Mouse (Mus musculus) B cell, adult 2 months (primary cell): ENCODE measurements around the gene Prrt1.

Experiments used
- DNase-seq, 2 experiments: peaks; one replicate each; pipeline ENCODE4 v3.0.0; 2022

Gene Prrt1

GRCm38 (mm10) chr17:34599891-34600290, 29.4 kb upstream of the Prrt1 start:
- DNase-seq: no peak

GRCm38 (mm10) chr17:34601796-34602195, 27.5 kb upstream of the Prrt1 start:
- no peak for DNase-seq

- DNase-seq: peak; percentile 92 to 95
Observed at GRCm38 (mm10) chr17:34603375-34604060, 25.8 kb upstream of the Prrt1 start, which contains the start of gene Rnf5. Gene Rnf5, minus strand, starts transcription at chr17:34603690.

- peak; percentile 95 to 96 for DNase-seq
Observed at GRCm38 (mm10) chr17:34604061-34604508, 25.2 kb upstream of the Prrt1 start, which contains the start of gene Agpat1. Gene Agpat1, plus strand, starts transcription at chr17:34604262.

GRCm38 (mm10) chr17:34604511-34605237, 24.7 kb upstream of the Prrt1 start:
- DNase-seq: peak in 1 of 2 experiments; percentile 31

GRCm38 (mm10) chr17:34605609-34606008, 23.7 kb upstream of the Prrt1 start:
- DNase-seq: peak; percentile 90

- no peak for DNase-seq
Observed at GRCm38 (mm10) chr17:34606186-34607039, 22.9 kb upstream of the Prrt1 start.

GRCm38 (mm10) chr17:34607997-34608396, 21.3 kb upstream of the Prrt1 start:
- no peak for DNase-seq

- no peak for DNase-seq
Observed at GRCm38 (mm10) chr17:34611050-34611449, 18.3 kb upstream of the Prrt1 start.

GRCm38 (mm10) chr17:34613054-34613645, 16.2 kb upstream of the Prrt1 start:
- DNase-seq: no peak

GRCm38 (mm10) chr17:34613830-34614229, 15.5 kb upstream of the Prrt1 start:
- no peak for DNase-seq

GRCm38 (mm10) chr17:34615871-34616270, 13.5 kb upstream of the Prrt1 start, which contains the start of gene Egfl8:
Gene Egfl8, minus strand, starts transcription at chr17:34615971.
- DNase-seq: no peak

- peak; percentile 90 to 92 for DNase-seq
Observed at GRCm38 (mm10) chr17:34618999-34619398, 10.3 kb upstream of the Prrt1 start.

- DNase-seq: no peak
Observed at GRCm38 (mm10) chr17:34621006-34621405, 8.3 kb upstream of the Prrt1 start.

GRCm38 (mm10) chr17:34623161-34623560, 6.2 kb upstream of the Prrt1 start:
- no peak for DNase-seq

GRCm38 (mm10) chr17:34624981-34625380, 4.4 kb upstream of the Prrt1 start:
- DNase-seq: no peak

GRCm38 (mm10) chr17:34626062-34626772, 3.1 kb upstream of the Prrt1 start:
- no peak for DNase-seq

GRCm38 (mm10) chr17:34626773-34627092, 2.6 kb upstream of the Prrt1 start:
- peak in 1 of 2 experiments; percentile 47 for DNase-seq

- DNase-seq: peak; percentile 47
Observed at GRCm38 (mm10) chr17:34627093-34627942, 2.0 kb upstream of the Prrt1 start.

GRCm38 (mm10) chr17:34627943-34628643, 1.2 kb upstream of the Prrt1 start, which contains the start of gene Ppt2:
Gene Ppt2, minus strand, starts transcription at chr17:34628510.
- DNase-seq: peak in 1 of 2 experiments; percentile 23
